Mouse (Mus musculus): ENCODE results near the gene 4930502E18Rik. TPM values are rescaled to one million over a fixed set of nuclear protein-coding genes. Genes with fewer than 3 reads are reported as not detected.
"Not testable (repeated sequence)": the region's sequence is repeated elsewhere in the genome, so short reads cannot be mapped to it uniquely, and the experiment has no call there.

Gene 4930502E18Rik
- total RNA-seq (2014; fragmentation: Nextera tagmentation): not detected in 2 replicates
- not detected in 2 replicates for total RNA-seq (2017)

- ATAC-seq (replicated peaks; ENCODE audit: poor library complexity, severe bottlenecking): no peak
Observed at GRCm38 (mm10) chrX:53724596-53724995, at the start of gene 4930502E18Rik. TSS of gene 4930502E18Rik (plus strand) at chrX:53724826.

- peak; percentile 77 for ATAC-seq (replicated peaks; ENCODE audit: poor library complexity, severe bottlenecking)
Observed at GRCm38 (mm10) chrX:53676943-53677342, 47.7 kb upstream of the 4930502E18Rik start.

GRCm38 (mm10) chrX:53682650-53683049 is 42.0 kb upstream of the 4930502E18Rik start:
- ATAC-seq (replicated peaks; ENCODE audit: poor library complexity, severe bottlenecking): not testable (repeated sequence)

- not testable (repeated sequence) for ATAC-seq (replicated peaks; ENCODE audit: poor library complexity, severe bottlenecking)
Observed at GRCm38 (mm10) chrX:53684676-53685075, 40.0 kb upstream of the 4930502E18Rik start.

GRCm38 (mm10) chrX:53692065-53692464 is 32.6 kb upstream of the 4930502E18Rik start:
- ATAC-seq (replicated peaks; ENCODE audit: poor library complexity, severe bottlenecking): no peak

GRCm38 (mm10) chrX:53693141-53693540 is 31.5 kb upstream of the 4930502E18Rik start:
- ATAC-seq (replicated peaks; ENCODE audit: poor library complexity, severe bottlenecking): peak; percentile 52

- no peak for ATAC-seq (replicated peaks; ENCODE audit: poor library complexity, severe bottlenecking)
Observed at GRCm38 (mm10) chrX:53694008-53694777, 30.4 kb upstream of the 4930502E18Rik start.

GRCm38 (mm10) chrX:53699225-53699624 is 25.4 kb upstream of the 4930502E18Rik start:
- ATAC-seq (replicated peaks; ENCODE audit: poor library complexity, severe bottlenecking): no peak

GRCm38 (mm10) chrX:53702673-53703072 is 22.0 kb upstream of the 4930502E18Rik start:
- ATAC-seq (replicated peaks; ENCODE audit: poor library complexity, severe bottlenecking): no peak

- no peak for ATAC-seq (replicated peaks; ENCODE audit: poor library complexity, severe bottlenecking)
Observed at GRCm38 (mm10) chrX:53715942-53716322, 8.7 kb upstream of the 4930502E18Rik start.

- ATAC-seq (replicated peaks; ENCODE audit: poor library complexity, severe bottlenecking): peak; percentile 79
Observed at GRCm38 (mm10) chrX:53716323-53717182, 8.1 kb upstream of the 4930502E18Rik start.

GRCm38 (mm10) chrX:53728967-53729366 is 4.3 kb downstream of the 4930502E18Rik start:
- peak; percentile 56 for ATAC-seq (replicated peaks; ENCODE audit: poor library complexity, severe bottlenecking)

GRCm38 (mm10) chrX:53752851-53753250 is 28.2 kb downstream of the 4930502E18Rik start:
- ATAC-seq (replicated peaks; ENCODE audit: poor library complexity, severe bottlenecking): peak; percentile 86

GRCm38 (mm10) chrX:53757736-53758135 is 33.1 kb downstream of the 4930502E18Rik start, which contains the start of gene 1700013H16Rik:
TSS of gene 1700013H16Rik (minus strand) at chrX:53757831.
- ATAC-seq (replicated peaks; ENCODE audit: poor library complexity, severe bottlenecking): no peak

GRCm38 (mm10) chrX:53776276-53776675 is 51.6 kb downstream of the 4930502E18Rik start, which contains the start of gene Zfp36l3:
TSS of gene Zfp36l3 (minus strand) at chrX:53776394.
- no peak for ATAC-seq (replicated peaks; ENCODE audit: poor library complexity, severe bottlenecking)

Other genes starting within 250 kb of the 4930502E18Rik start
- gene Rtl8c, start 116.8 kb upstream of the 4930502E18Rik start, total RNA-seq (2014; fragmentation: Nextera tagmentation): 4.5 and 15.6 TPM in 2 replicates
- 0.46 and 1.8 TPM in 2 replicates for gene Rtl8c, start 116.8 kb upstream of the 4930502E18Rik start, total RNA-seq (2017)
- not detected in 2 replicates for gene Gm14597, start 115.8 kb upstream of the 4930502E18Rik start, total RNA-seq (2014; fragmentation: Nextera tagmentation)
- not detected in 2 replicates for gene Gm14597, start 115.8 kb upstream of the 4930502E18Rik start, total RNA-seq (2017)
- 7.7 and 12.6 TPM in 2 replicates for gene Rtl8a, start 81.1 kb upstream of the 4930502E18Rik start, total RNA-seq (2014; fragmentation: Nextera tagmentation)
- gene Rtl8a, start 81.1 kb upstream of the 4930502E18Rik start, total RNA-seq (2017): 3.2 and 5.5 TPM in 2 replicates
- gene Rtl8b, start 54.4 kb upstream of the 4930502E18Rik start, total RNA-seq (2014; fragmentation: Nextera tagmentation): 14.0 and 17.1 TPM in 2 replicates
- gene Rtl8b, start 54.4 kb upstream of the 4930502E18Rik start, total RNA-seq (2017): 2.8 and 3.4 TPM in 2 replicates
- not detected in 2 replicates for gene 1700013H16Rik, start 33.0 kb downstream of the 4930502E18Rik start, total RNA-seq (2014; fragmentation: Nextera tagmentation)
- gene 1700013H16Rik, start 33.0 kb downstream of the 4930502E18Rik start, total RNA-seq (2017): not detected in 2 replicates
- not detected in 2 replicates for gene Zfp36l3, start 51.6 kb downstream of the 4930502E18Rik start, total RNA-seq (2014; fragmentation: Nextera tagmentation)
- gene Zfp36l3, start 51.6 kb downstream of the 4930502E18Rik start, total RNA-seq (2017): not detected in 2 replicates
- gene Xlr, start 72.9 kb downstream of the 4930502E18Rik start, total RNA-seq (2014; fragmentation: Nextera tagmentation): 3.3 and 16.8 TPM in 2 replicates
- 4.6 and 10.4 TPM in 2 replicates for gene Xlr, start 72.9 kb downstream of the 4930502E18Rik start, total RNA-seq (2017)

Data from granulocyte monocyte progenitor cell, adult 5-6 weeks (primary cell).